Mouse (Mus musculus) adrenal gland, adult 10 weeks (tissue): ENCODE measurements around the gene Shisa7. TPM values are rescaled to one million over a fixed set of nuclear protein-coding genes. Genes with fewer than 3 reads are reported as not detected.

Experiments used
- polyA plus RNA-seq: library from polyadenylated mRNA; stranded (reverse); fragments of 350-450 nt; fragmentation: Illumina TruSeq; extraction: RNeasy Lipid Tissue Mini Kit (QIAGEN cat#74804); gene quantifications from one replicate; pipeline ENCODE4 v1.2.3, GENCODE M21; 2014; ENCODE audit warnings: low read depth, low replicate concordance

Shisa7 gene
- polyA plus RNA-seq: 1.0 TPM

GRCm38 (mm10) chr7:4844245-4844916, at the start of gene Shisa7:
TSS of gene Shisa7 (minus strand) at chr7:4844696.

DNA sequence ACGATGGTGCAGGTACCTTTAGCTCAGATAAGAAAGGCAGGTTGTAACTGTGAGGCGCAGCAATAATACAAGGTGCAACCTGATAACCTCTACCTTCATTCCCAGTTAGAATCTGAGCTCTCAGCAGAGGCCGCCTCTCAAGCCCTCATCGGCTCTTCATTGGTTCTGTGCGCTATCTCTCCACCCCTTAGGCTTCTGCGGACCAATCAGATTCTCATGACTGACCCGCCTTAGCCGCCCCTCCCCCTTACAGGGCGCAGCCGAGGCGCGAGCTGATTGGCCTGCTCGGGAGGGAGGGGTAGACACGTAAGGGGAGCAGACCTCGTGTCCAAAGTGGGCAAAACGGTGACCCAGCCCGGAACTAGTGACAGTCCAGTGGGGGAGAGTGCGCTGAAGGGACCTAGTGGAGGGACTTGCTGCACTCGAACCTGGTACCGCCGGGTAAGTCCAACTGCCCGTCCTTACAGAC, 32.3 kb upstream of the Shisa7 start, which contains the start of gene Isoc2a:
Gene Isoc2a, plus strand, starts transcription at position 401 of the 469 bp plus-strand sequence.

DNA sequence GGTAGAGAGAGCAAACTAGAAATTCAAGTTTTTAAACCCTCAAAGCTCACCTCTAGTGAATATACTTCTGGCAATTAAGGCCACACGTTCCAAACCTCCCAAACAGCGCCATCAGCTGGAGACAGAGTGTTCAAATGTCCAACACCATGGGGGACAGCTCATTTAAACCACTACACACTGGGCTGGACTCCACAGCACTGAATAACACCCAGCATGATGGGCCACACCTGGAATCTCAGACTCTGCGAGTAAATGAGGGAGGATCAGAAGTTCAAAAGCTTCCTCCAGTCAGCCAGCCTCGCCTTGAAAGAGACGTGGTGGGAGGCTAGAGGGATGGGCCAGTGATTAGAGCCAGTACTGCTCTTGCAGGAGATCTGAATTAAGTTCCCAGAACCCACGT, 25.6 kb upstream of the Shisa7 start, which contains the start of gene Isoc2b:
Gene Isoc2b, minus strand, starts transcription at position 126 of the 400 bp plus-strand sequence.

DNA sequence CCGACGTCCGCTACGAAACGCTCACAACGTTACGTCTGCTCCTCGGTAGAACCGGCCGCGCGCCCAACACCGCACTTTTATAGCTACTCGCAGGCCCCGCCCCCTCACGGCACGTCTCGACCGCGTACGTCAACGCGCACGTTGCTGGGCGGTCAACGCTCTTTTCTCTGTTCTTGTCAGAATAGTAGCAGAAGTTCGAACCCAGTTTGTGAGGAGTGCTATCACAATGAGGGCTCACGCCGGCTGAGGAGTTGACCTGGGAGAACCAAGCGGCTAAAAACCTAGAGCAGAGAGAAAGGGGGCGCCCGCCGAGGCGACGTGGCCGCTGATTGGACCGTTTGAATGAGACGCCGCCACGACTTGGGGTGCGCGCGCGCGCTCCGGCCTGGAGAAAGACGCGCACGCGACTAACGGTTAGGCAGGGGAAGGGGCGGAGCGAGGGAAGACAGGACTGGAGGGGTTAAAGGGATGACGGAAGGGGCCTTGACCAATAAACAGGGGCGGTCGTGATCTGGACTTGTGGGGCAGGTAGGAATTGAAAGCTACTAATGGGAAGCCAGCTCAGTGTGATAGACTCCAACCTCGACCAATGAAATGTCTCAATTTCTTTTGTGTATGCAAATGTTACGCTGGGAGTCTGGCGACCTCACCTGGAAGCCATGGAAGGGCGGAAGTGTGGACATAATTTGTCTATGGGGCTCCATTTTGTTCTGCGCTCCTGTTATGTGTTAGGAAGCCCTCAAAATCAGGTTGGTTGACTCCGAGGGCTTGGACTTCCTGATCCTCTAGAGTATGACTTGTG, 32.0 kb downstream of the Shisa7 start, which contains the start of gene Ube2s:
Gene Ube2s, minus strand, starts transcription at position 288 of the 802 bp plus-strand sequence.

GRCm38 (mm10) chr7:4792278-4793212, 52.0 kb downstream of the Shisa7 start, which contains the start of gene Rpl28:
TSS of gene Rpl28 (plus strand) at chr7:4792874.

DNA sequence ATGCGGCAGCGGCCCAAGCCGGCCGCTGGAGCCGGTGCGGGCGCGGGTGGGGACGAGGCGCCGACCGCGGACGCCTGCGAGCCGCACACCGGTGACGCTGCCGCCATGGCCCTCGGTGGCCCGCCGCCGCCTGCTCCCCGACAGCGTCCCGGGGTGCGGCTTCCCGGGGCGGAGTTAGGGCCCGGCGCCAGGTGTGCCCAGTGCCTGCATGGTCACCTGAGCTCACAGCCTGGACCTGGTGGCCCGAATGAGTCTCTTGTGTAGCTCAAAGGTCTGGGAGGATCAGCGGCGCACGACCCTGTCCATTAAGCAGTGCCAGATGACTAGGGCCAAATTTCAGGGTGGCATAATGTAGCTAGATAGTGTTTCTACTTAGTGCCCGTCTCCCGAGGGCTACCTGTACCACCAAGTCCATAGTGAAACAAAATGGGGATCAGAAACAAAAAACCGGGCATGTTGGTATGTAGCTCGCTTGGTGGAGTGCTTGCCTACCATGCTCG, 55.0 kb downstream of the Shisa7 start, which contains the start of gene Tmem238:
Gene Tmem238, minus strand, starts transcription at position 221 of the 500 bp plus-strand sequence.

GRCm38 (mm10) chr7:4782759-4783158, 61.7 kb downstream of the Shisa7 start, which contains the start of the genes Il11 and Tmem190:
TSS of gene Il11 (minus strand) at chr7:4782859.
TSS of gene Tmem190 (plus strand) at chr7:4782937.

Other genes with a start within 250 kb of the Shisa7 start
- not detected for gene Ptprh, start 240.7 kb downstream of the Shisa7 start, polyA plus RNA-seq
- 0.99 TPM for gene Tmem86b, start 213.3 kb downstream of the Shisa7 start, polyA plus RNA-seq
- gene Ppp6r1, start 185.7 kb downstream of the Shisa7 start, polyA plus RNA-seq: 11.8 TPM
- gene Hspbp1, start 159.6 kb downstream of the Shisa7 start, polyA plus RNA-seq: not detected
- gene Brsk1, start 154.1 kb downstream of the Shisa7 start, polyA plus RNA-seq: 0.35 TPM
- not detected for gene Tmem150b, start 119.4 kb downstream of the Shisa7 start, polyA plus RNA-seq
- gene Kmt5c, start 104.6 kb downstream of the Shisa7 start, polyA plus RNA-seq: 1.4 TPM
- gene Cox6b2, start 91.6 kb downstream of the Shisa7 start, polyA plus RNA-seq: not detected
- gene Fam71e2, start 73.4 kb downstream of the Shisa7 start, polyA plus RNA-seq: not detected
- not detected for gene Il11, start 61.8 kb downstream of the Shisa7 start, polyA plus RNA-seq
- gene Tmem190, start 61.8 kb downstream of the Shisa7 start, polyA plus RNA-seq: not detected
- 0.76 TPM for gene Tmem238, start 55.0 kb downstream of the Shisa7 start, polyA plus RNA-seq
- gene Rpl28, start 51.8 kb downstream of the Shisa7 start, polyA plus RNA-seq: 12.7 TPM
- 4.3 TPM for gene Ube2s, start 32.1 kb downstream of the Shisa7 start, polyA plus RNA-seq
- 3.3 TPM for gene Isoc2b, start 25.6 kb upstream of the Shisa7 start, polyA plus RNA-seq
- 2.7 TPM for gene Isoc2a, start 32.5 kb upstream of the Shisa7 start, polyA plus RNA-seq
- gene Gm36210, start 61.8 kb upstream of the Shisa7 start, polyA plus RNA-seq: not detected
- gene Zfp628, start 70.5 kb upstream of the Shisa7 start, polyA plus RNA-seq: not detected
- gene Nat14, start 77.3 kb upstream of the Shisa7 start, polyA plus RNA-seq: 1.2 TPM
- gene Ssc5d, start 81.1 kb upstream of the Shisa7 start, polyA plus RNA-seq: not detected
- gene Sbk2, start 119.7 kb upstream of the Shisa7 start, polyA plus RNA-seq: not detected
- not detected for gene Sbk3, start 126.5 kb upstream of the Shisa7 start, polyA plus RNA-seq
- 7.5 TPM for gene Zfp579, start 151.5 kb upstream of the Shisa7 start, polyA plus RNA-seq
- gene Zfp524, start 169.7 kb upstream of the Shisa7 start, polyA plus RNA-seq: not detected
- 12.4 TPM for gene Fiz1, start 170.0 kb upstream of the Shisa7 start, polyA plus RNA-seq
- not detected for gene Gm44973, start 170.8 kb upstream of the Shisa7 start, polyA plus RNA-seq
- 4.8 TPM for gene Zfp865, start 175.7 kb upstream of the Shisa7 start, polyA plus RNA-seq
- gene Ccdc106, start 175.9 kb upstream of the Shisa7 start, polyA plus RNA-seq: not detected
- 4.7 TPM for gene 4632433K11Rik, start 189.4 kb upstream of the Shisa7 start, polyA plus RNA-seq
- gene Zfp784, start 193.8 kb upstream of the Shisa7 start, polyA plus RNA-seq: 3.0 TPM
- gene Zfp580, start 206.8 kb upstream of the Shisa7 start, polyA plus RNA-seq: 0.58 TPM
- gene U2af2, start 217.4 kb upstream of the Shisa7 start, polyA plus RNA-seq: 12.6 TPM
- gene Epn1, start 235.5 kb upstream of the Shisa7 start, polyA plus RNA-seq: 2.2 TPM